Mouse (Mus musculus): ENCODE measurements at regions not wholly inside any gene's neighbourhood (a gene's known extent, or its start where the extent isn't known, plus 50 kb on each side); places are given as distances from the start of the nearest gene placed in this dataset.

DNA sequence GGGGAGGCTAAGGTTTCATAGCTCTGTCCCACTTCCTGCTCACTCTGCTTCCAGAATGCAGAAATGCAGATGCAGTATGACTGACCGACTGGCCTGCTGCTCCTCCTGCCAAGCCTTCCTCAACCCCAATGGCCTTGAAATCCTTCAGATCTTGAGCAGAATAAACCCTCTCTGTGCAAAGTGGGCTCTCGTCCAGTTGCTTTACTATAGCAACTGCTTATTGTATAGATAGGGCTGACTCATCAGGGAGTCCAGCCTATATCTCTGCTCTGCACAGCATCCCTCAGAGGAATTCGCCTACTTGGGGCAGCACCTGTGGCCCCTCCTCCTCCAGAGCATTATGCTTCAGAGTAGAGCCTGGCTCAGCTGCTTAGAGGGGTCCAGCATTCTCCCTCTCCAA lies 268.5 kb downstream of the Ccdc91 start:
- no peak overlapping the region for H3K4me3 ChIP-seq (ENCODE audit: low read depth, low read length)
- H3K4me2 ChIP-seq = no peak overlapping the region
- H3K9ac ChIP-seq (ENCODE audit: low read depth, low read length) = no peak overlapping the region
- H3K36me3 ChIP-seq (ENCODE audit: control insufficient read depth, insufficient read depth, low read length) = no peaks in the 10 kb centered on the region
- no peaks in the 10 kb centered on the region for H3K9me3 ChIP-seq (ENCODE audit: control insufficient read depth, low read length)
- WGBS = 52% methylated on average over 3 of the region's 3 CpGs
- DNase-seq (ENCODE audit: low spot score) (no peak), ATAC-seq (replicated peaks; ENCODE audit: low FRiP score) (peak; percentile 10; the same call in 1 of the 2 replicates)
- no peaks in the 10 kb centered on the region for H3K4me1 ChIP-seq (replicated peaks; ENCODE audit: control insufficient read depth, insufficient read depth, low read length)
- H3K27me3 ChIP-seq (replicated peaks; ENCODE audit: control insufficient read depth, insufficient read depth, low read length) = no peaks in the 10 kb centered on the region
- no peak overlapping the region for H3K27ac ChIP-seq (ENCODE audit: low read depth, low read length)

DNA sequence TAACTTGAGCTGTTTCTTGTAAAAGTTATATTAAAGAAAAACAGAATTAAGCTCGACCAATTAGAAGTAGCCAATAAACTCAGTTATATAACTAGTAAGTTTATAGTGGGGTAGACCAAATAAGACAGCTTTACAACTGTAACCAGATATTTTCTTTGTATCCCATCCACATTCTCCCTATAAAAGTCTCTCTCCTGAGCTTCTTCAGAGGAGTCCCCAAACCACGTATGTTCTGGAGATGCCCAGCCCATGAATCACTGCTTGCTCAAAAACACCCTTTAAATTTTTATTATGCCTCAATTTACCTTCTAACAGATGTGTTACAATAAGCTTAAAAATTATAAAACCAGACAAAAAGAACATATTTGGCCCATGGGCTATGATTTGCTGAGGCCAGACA lies 270.1 kb downstream of the Ccdc91 start:
- WGBS = 80% methylated on average over 2 of the region's 2 CpGs
- H3K27ac ChIP-seq (ENCODE audit: low read depth, low read length) = no peak overlapping the region
- no peaks in the 10 kb centered on the region for H3K9me3 ChIP-seq (ENCODE audit: control insufficient read depth, low read length)
- H3K4me1 ChIP-seq (replicated peaks; ENCODE audit: control insufficient read depth, insufficient read depth, low read length) = no peaks in the 10 kb centered on the region
- no peak for DNase-seq (ENCODE audit: low spot score)
- ATAC-seq (replicated peaks; ENCODE audit: low FRiP score) = no peak
- no peak overlapping the region for H3K4me3 ChIP-seq (ENCODE audit: low read depth, low read length)
- H3K9ac ChIP-seq (ENCODE audit: low read depth, low read length) = no peak overlapping the region
- H3K27me3 ChIP-seq (replicated peaks; ENCODE audit: control insufficient read depth, insufficient read depth, low read length) = no peaks in the 10 kb centered on the region
- no peak overlapping the region for H3K4me2 ChIP-seq
- no peaks in the 10 kb centered on the region for H3K36me3 ChIP-seq (ENCODE audit: control insufficient read depth, insufficient read depth, low read length)

DNA sequence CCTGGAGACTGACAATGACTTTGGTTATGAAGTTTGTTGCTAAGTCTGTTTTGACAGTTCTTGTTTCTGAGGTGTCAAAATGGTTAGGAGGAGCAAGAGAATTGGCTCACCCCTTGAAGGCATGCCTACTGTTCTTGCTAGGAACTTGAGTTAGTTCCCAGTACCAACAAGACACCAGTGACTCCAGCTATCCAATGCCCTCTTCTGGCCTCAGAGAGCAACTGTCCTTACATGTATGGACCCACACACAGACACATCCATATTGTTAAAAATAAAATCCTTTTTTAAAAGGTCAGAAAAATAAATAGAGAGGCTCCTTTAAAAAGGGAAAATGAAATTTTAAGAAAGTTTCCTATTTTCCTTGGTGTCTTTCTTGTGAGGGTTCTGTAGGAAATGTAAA lies 272.3 kb downstream of the Ccdc91 start:
- no peak for ATAC-seq (replicated peaks; ENCODE audit: low FRiP score)
- H3K4me3 ChIP-seq (ENCODE audit: low read depth, low read length) = no peak overlapping the region
- H3K9ac ChIP-seq (ENCODE audit: low read depth, low read length) = no peak overlapping the region

DNA sequence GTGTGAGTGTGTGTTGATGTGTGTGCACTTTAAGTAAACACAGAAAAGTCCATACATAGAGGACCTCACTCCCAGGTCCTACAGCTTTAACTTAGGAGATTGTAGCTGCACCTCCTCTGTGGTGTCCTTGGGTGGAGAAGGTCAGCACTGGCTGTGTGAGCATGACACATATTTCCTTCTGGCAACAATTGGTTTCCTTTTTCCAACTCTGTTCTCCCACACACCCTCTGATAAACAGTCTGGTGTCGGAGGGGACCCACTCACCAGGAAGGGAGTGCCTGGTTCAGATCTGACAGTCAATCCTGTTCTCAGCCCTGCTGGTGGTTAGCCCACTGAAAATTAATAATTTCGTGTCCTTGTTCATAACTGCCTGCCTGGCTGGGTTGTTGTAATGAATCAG lies 276.7 kb downstream of the Ccdc91 start:
- ATAC-seq (replicated peaks; ENCODE audit: low FRiP score) = peak; percentile 51
- 41% methylated on average over 2 of the region's 2 CpGs for WGBS
- Histone ChIP-seq H3K27me3 (replicated peaks; ENCODE audit: control insufficient read depth, insufficient read depth, low read length) (no peaks in the 10 kb centered on the region), H3K36me3 (ENCODE audit: control insufficient read depth, insufficient read depth, low read length) (no peaks in the 10 kb centered on the region), H3K9me3 (ENCODE audit: control insufficient read depth, low read length) (0 out of 2 replicates have a peak, but pooled peaks cover 2% of the 10 kb centered on the region), H3K4me2 (no peak overlapping the region), H3K9ac (ENCODE audit: low read depth, low read length) (no peak overlapping the region), H3K4me3 (ENCODE audit: low read depth, low read length) (no peak overlapping the region), H3K27ac (ENCODE audit: low read depth, low read length) (no peak overlapping the region), H3K4me1 (replicated peaks; ENCODE audit: control insufficient read depth, insufficient read depth, low read length) (no peaks in the 10 kb centered on the region)
- DNase-seq (ENCODE audit: low spot score) = no peak

More for the DNA sequence above, 272.3 kb downstream of the Ccdc91 start:
- Histone ChIP-seq H3K4me2 (no peak overlapping the region), H3K36me3 (ENCODE audit: control insufficient read depth, insufficient read depth, low read length) (no peaks in the 10 kb centered on the region), H3K9me3 (ENCODE audit: control insufficient read depth, low read length) (no peaks in the 10 kb centered on the region), H3K4me1 (replicated peaks; ENCODE audit: control insufficient read depth, insufficient read depth, low read length) (no peaks in the 10 kb centered on the region), H3K27me3 (replicated peaks; ENCODE audit: control insufficient read depth, insufficient read depth, low read length) (no peaks in the 10 kb centered on the region), H3K27ac (ENCODE audit: low read depth, low read length) (no peak overlapping the region)
- no peak for DNase-seq (ENCODE audit: low spot score)

DNA sequence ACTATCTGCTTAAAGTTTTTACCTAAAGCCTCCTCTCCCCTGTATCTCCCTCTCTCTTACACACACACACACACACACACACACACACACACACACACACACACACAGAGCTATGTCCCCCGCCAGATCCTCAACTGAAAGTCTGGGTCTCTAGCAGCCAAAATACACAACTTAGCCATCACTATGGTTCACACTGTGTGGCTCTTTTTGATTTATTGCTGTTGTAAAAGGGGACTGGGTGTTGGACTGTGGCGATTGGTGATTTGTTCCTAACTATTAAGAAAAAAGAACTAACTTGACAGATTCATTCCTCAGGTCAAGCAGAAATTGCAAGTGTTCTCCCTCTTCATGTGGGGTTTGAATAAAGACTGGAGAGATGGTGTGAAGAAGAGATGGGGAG lies 278.2 kb downstream of the Ccdc91 start:
- Histone ChIP-seq H3K9me3 (ENCODE audit: control insufficient read depth, low read length) (0 out of 2 replicates have a peak, but pooled peaks cover 2% of the 10 kb centered on the region), H3K4me2 (no peak overlapping the region), H3K27me3 (replicated peaks; ENCODE audit: control insufficient read depth, insufficient read depth, low read length) (no peaks in the 10 kb centered on the region), H3K9ac (ENCODE audit: low read depth, low read length) (no peak overlapping the region), H3K36me3 (ENCODE audit: control insufficient read depth, insufficient read depth, low read length) (no peaks in the 10 kb centered on the region), H3K4me1 (replicated peaks; ENCODE audit: control insufficient read depth, insufficient read depth, low read length) (no peaks in the 10 kb centered on the region), H3K4me3 (ENCODE audit: low read depth, low read length) (no peak overlapping the region), H3K27ac (ENCODE audit: low read depth, low read length) (no peak overlapping the region)
- ATAC-seq (replicated peaks; ENCODE audit: low FRiP score) (no peak), DNase-seq (ENCODE audit: low spot score) (no peak)
- WGBS = 74% methylated on average over 2 of the region's 2 CpGs

DNA sequence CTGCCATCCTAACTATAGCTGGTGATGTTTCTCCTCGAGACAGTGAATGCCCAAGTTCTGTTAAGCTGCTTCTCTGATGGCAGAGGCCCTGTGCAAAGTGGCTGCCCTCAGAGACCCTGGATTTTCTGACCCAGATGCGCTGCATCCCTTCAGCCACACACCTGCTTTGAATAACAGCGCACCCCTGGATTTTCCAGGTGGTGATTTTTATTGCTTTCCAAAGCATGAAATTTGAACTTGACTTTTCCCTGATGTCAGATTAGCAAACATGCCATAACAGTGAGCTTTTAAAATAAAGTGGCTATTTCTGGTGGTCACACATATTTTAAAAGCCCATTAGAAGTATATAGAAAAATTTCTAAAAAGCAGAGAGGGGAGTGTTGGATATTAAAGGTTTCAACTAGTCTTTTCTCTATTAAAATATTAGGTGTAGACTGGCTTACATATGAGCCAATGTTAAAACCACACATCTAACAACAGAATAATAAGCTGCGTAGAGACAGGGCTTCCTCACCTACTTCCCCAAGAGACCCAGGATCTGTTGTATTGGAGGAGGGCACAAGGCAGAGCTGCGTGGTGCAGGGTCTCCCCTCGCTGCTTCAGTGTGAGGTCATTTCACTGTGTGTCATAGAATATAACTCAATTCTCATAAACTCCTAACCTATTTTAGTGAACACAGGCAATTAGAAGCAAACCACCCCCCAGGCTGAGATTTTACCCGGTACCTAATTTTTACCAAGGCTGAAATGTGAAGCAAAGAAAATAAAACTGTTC lies 280.3 kb downstream of the Ccdc91 start:
- H3K36me3 ChIP-seq (ENCODE audit: control insufficient read depth, insufficient read depth, low read length) = no peaks in the 10 kb centered on the region
- 79% methylated on average over 7 of the region's 7 CpGs for WGBS
- ATAC-seq (replicated peaks; ENCODE audit: low FRiP score) (no peak), DNase-seq (ENCODE audit: low spot score) (no peak)
- H3K4me1 ChIP-seq (replicated peaks; ENCODE audit: control insufficient read depth, insufficient read depth, low read length) = no peaks in the 10 kb centered on the region
- no peak overlapping the region for H3K9ac ChIP-seq (ENCODE audit: low read depth, low read length)
- H3K4me3 ChIP-seq (ENCODE audit: low read depth, low read length) = no peak overlapping the region
- 0 out of 2 replicates have a peak, but pooled peaks cover 2% of the 10 kb centered on the region for H3K9me3 ChIP-seq (ENCODE audit: control insufficient read depth, low read length)
- H3K4me2 ChIP-seq = no peak overlapping the region
- H3K27ac ChIP-seq (ENCODE audit: low read depth, low read length) = no peak overlapping the region
- no peaks in the 10 kb centered on the region for H3K27me3 ChIP-seq (replicated peaks; ENCODE audit: control insufficient read depth, insufficient read depth, low read length)

DNA sequence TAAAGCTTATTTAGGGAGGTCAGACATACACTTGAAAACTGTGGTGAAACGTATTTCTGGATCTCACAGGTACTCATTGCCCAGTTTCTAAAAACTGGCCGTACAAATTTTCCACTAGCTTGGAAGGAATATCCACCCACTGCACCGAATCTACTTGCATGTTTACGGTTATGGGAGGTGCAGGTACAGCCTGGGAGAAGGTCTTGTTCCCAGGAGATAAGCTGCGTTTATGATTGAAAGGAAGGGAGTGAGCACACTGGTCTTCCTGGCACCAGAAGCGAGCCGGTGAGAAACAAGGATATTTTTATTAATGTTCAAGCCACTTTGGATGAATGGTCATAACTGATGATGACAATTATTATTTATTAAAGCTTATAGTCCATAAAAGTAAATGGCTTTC lies 283.9 kb downstream of the Ccdc91 start:
- 70% methylated on average over 7 of the region's 7 CpGs for WGBS
- 0 out of 2 replicates have a peak, but pooled peaks cover 2% of the 10 kb centered on the region for H3K9me3 ChIP-seq (ENCODE audit: control insufficient read depth, low read length)
- no peak overlapping the region for H3K4me2 ChIP-seq
- no peak overlapping the region for H3K9ac ChIP-seq (ENCODE audit: low read depth, low read length)
- no peak overlapping the region for H3K4me3 ChIP-seq (ENCODE audit: low read depth, low read length)
- no peaks in the 10 kb centered on the region for H3K4me1 ChIP-seq (replicated peaks; ENCODE audit: control insufficient read depth, insufficient read depth, low read length)
- no peaks in the 10 kb centered on the region for H3K27me3 ChIP-seq (replicated peaks; ENCODE audit: control insufficient read depth, insufficient read depth, low read length)
- DNase-seq (ENCODE audit: low spot score) (no peak), ATAC-seq (replicated peaks; ENCODE audit: low FRiP score) (no peak)
- H3K27ac ChIP-seq (ENCODE audit: low read depth, low read length) = no peak overlapping the region
- H3K36me3 ChIP-seq (ENCODE audit: control insufficient read depth, insufficient read depth, low read length) = no peaks in the 10 kb centered on the region

DNA sequence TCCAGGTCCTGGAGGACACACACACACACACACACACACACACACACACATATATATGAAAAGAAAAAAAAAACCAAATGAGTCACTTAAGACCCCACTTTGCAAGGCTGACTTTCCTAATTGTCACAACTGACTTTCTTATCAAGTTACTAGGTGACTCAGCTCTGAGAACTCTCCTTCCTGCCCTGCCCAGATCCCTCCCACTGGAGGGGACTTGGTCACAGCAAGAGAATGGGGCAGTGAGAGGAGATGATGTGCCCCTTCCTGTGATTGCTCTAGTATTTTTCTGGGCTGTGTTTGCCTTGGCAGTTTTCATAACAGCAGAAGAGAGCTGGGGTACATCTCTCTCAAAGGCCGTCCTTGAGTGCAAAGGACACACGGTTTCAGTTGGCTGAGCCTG lies 284.5 kb downstream of the Ccdc91 start:
- peak; percentile 66 for ATAC-seq (replicated peaks; ENCODE audit: low FRiP score)
- H3K27ac ChIP-seq (ENCODE audit: low read depth, low read length) = no peak overlapping the region
- H3K9me3 ChIP-seq (ENCODE audit: control insufficient read depth, low read length) = no peaks in the 10 kb centered on the region
- no peaks in the 10 kb centered on the region for H3K36me3 ChIP-seq (ENCODE audit: control insufficient read depth, insufficient read depth, low read length)
- H3K9ac ChIP-seq (ENCODE audit: low read depth, low read length) = no peak overlapping the region
- no peaks in the 10 kb centered on the region for H3K27me3 ChIP-seq (replicated peaks; ENCODE audit: control insufficient read depth, insufficient read depth, low read length)
- no peak for DNase-seq (ENCODE audit: low spot score)
- H3K4me2 ChIP-seq = no peak overlapping the region
- WGBS = 66% methylated on average over 2 of the region's 2 CpGs
- no peak overlapping the region for H3K4me3 ChIP-seq (ENCODE audit: low read depth, low read length)
- no peaks in the 10 kb centered on the region for H3K4me1 ChIP-seq (replicated peaks; ENCODE audit: control insufficient read depth, insufficient read depth, low read length)

DNA sequence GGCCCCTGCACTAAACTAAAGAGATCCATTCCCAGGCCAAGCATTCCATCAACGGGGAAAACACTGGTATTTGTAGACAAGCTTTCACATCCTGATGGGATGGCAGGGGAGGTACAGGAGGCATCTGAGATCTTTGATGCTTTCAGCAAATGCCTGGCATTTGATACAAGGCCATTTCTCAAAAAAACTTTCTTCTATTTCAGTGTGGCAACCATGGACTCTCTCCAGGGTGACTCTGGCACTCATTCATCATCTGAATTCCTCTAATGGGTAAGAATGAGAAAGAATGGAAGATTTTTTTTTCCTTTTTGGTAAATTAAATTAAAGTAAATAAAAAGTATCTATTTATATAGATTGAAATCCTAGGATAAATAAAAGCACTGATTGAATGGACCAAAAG lies 281.8 kb upstream of the Far2 start:
- Histone ChIP-seq H3K4me3 (ENCODE audit: low read depth, low read length) (no peak overlapping the region), H3K4me1 (replicated peaks; ENCODE audit: control insufficient read depth, insufficient read depth, low read length) (no peaks in the 10 kb centered on the region), H3K27ac (ENCODE audit: low read depth, low read length) (no peak overlapping the region), H3K36me3 (ENCODE audit: control insufficient read depth, insufficient read depth, low read length) (no peaks in the 10 kb centered on the region), H3K9me3 (ENCODE audit: control insufficient read depth, low read length) (no peaks in the 10 kb centered on the region), H3K27me3 (replicated peaks; ENCODE audit: control insufficient read depth, insufficient read depth, low read length) (no peaks in the 10 kb centered on the region), H3K4me2 (no peak overlapping the region), H3K9ac (ENCODE audit: low read depth, low read length) (no peak overlapping the region)
- no peak for ATAC-seq (replicated peaks; ENCODE audit: low FRiP score)
- DNase-seq (ENCODE audit: low spot score) = no peak
- 60% methylated on average over 1 of the region's 1 CpGs for WGBS

All from liver, embryonic 11.5 days (tissue).